Comparison of ENCODE assay signal across 23 mouse cellular contexts in genomic region chr16:94345733-94346132, GRCm38 (mm10). TPM values are rescaled to one million over a fixed set of nuclear protein-coding genes. Genes with fewer than 3 reads are reported as not detected.
"Had no signal": no experiment of that assay in that cellular context is flagged by ENCODE, and none has a peak within 500 bp of the region (broad histone marks: within the 10 kb centered on the region; RNA-seq: fewer than 3 reads in every experiment).

No protein-coding gene starts in this region.

- H3K27ac ChIP-seq: heart, embryonic 10.5 days; hindbrain, embryonic 13.5 days; hindbrain, embryonic 15.5 days; hindbrain, postnatal 0 days; kidney, embryonic 15.5 days; kidney, postnatal 0 days; limb, embryonic 10.5 days; limb, embryonic 12.5 days; liver, embryonic 12.5 days; liver, embryonic 14.5 days had no signal

- H3K9ac ChIP-seq: heart, embryonic 12.5 days; hindbrain, embryonic 13.5 days; hindbrain, embryonic 15.5 days; kidney, embryonic 15.5 days; limb, embryonic 12.5 days; liver, embryonic 12.5 days; liver, embryonic 14.5 days had no signal

- H3K4me1 ChIP-seq: heart, embryonic 12.5 days; limb, embryonic 12.5 days; liver, embryonic 12.5 days had no signal

- H3K4me3 ChIP-seq: heart, embryonic 10.5 days; heart, embryonic 12.5 days; hindbrain, embryonic 13.5 days; hindbrain, embryonic 15.5 days; kidney, embryonic 15.5 days; limb, embryonic 10.5 days; limb, embryonic 12.5 days; liver, embryonic 12.5 days had no signal

- H3K9me3 ChIP-seq: heart, embryonic 10.5 days; heart, embryonic 12.5 days; hindbrain, embryonic 13.5 days; hindbrain, embryonic 15.5 days; kidney, embryonic 15.5 days; limb, embryonic 10.5 days; limb, embryonic 12.5 days; liver, embryonic 12.5 days had no signal

- DNase-seq: gastrocnemius, postnatal 14 days; gastrocnemius, postnatal 36 days; heart, adult 18-20 months; heart, postnatal 10 days; kidney, adult 11 months; kidney, adult 2 months; kidney, adult 9 months; kidney, postnatal 14 days; kidney, postnatal 36 days; layer of hippocampus, adult 9-11 months; layer of hippocampus, postnatal 36 days had no signal

- H3K36me3 ChIP-seq: heart, embryonic 10.5 days; heart, embryonic 12.5 days; hindbrain, embryonic 13.5 days; hindbrain, embryonic 15.5 days; kidney, embryonic 15.5 days; limb, embryonic 10.5 days; limb, embryonic 12.5 days; liver, embryonic 12.5 days had no signal

- H3K27me3 ChIP-seq: heart, embryonic 12.5 days; hindbrain, embryonic 13.5 days; hindbrain, embryonic 15.5 days; kidney, embryonic 15.5 days; limb, embryonic 12.5 days; liver, embryonic 12.5 days had no signal

RNA-seq across cellular contexts. Expression of gene Ripply3, which starts 17.5 kb away (rescaled TPM):
- total RNA-seq: layer of hippocampus, postnatal 14 days; layer of hippocampus, postnatal 36 days had no signal
